Mouse (Mus musculus) gonadal fat pad, adult 2 months (tissue): Measurements from ENCODE around the gene Nap1l5. TPM values are rescaled to one million over a fixed set of nuclear protein-coding genes. Genes with fewer than 3 reads are reported as not detected.

Experiments
- polyA plus RNA-seq: library from polyadenylated mRNA; depleted of rRNA; stranded (reverse); fragments of >200 nt; gene quantifications from 2 replicates; pipeline ENCODE4 v1.2.3, GENCODE M21; 2012; rRNA removed

Nap1l5 gene
- polyA plus RNA-seq, 1 experiment: 0.88 TPM

Other genes starting within 250 kb of the Nap1l5 start
- 19.4 and 22.1 TPM in 2 replicates for gene Herc3, start 75.6 kb downstream of the Nap1l5 start, polyA plus RNA-seq
- 5.8 and 16.6 TPM in 2 replicates for gene Fam13a, start 117.5 kb upstream of the Nap1l5 start, polyA plus RNA-seq